Mouse (Mus musculus) adrenal gland, postnatal 14 days (tissue): ENCODE measurements around the gene Tenm2. TPM values are rescaled to one million over a fixed set of nuclear protein-coding genes. Genes with fewer than 3 reads are reported as not detected.

ENCODE experiments used
- DNase-seq: peaks from one replicate; pipeline ENCODE4 v3.0.0; 2021; ENCODE audit warnings: mixed read lengths
- total RNA-seq: library from RNA; stranded (reverse); gene quantifications from 2 replicates; pipeline ENCODE4 v1.2.3, GENCODE M21; 2021

The Tenm2 gene
- total RNA-seq, 1 experiment from 2014 or later: 0.41 TPM

- DNase-seq: no peak
These were observed 1041.4 kb downstream of the Tenm2 start for GRCm38 (mm10) chr11:36194348-36194747.

- no peak for DNase-seq
These were observed 1059.7 kb downstream of the Tenm2 start for GRCm38 (mm10) chr11:36176106-36176505.

GRCm38 (mm10) chr11:36173076-36173690 lies 1062.6 kb downstream of the Tenm2 start:
- DNase-seq: no peak

- no peak for DNase-seq
These were observed 1063.2 kb downstream of the Tenm2 start for GRCm38 (mm10) chr11:36172520-36172919.

GRCm38 (mm10) chr11:36171991-36172390 lies 1063.8 kb downstream of the Tenm2 start:
- DNase-seq: no peak

- DNase-seq: no peak
These were observed 1064.5 kb downstream of the Tenm2 start for GRCm38 (mm10) chr11:36171221-36171620.

GRCm38 (mm10) chr11:36169738-36170137 lies 1066.0 kb downstream of the Tenm2 start:
- DNase-seq: no peak

- DNase-seq: no peak
These were observed 1066.7 kb downstream of the Tenm2 start for GRCm38 (mm10) chr11:36168921-36169537.

GRCm38 (mm10) chr11:36167766-36168318 lies 1067.9 kb downstream of the Tenm2 start:
- no peak for DNase-seq

- no peak for DNase-seq
These were observed 1072.2 kb downstream of the Tenm2 start for GRCm38 (mm10) chr11:36163580-36163979.

- no peak for DNase-seq
These were observed 1073.9 kb downstream of the Tenm2 start for GRCm38 (mm10) chr11:36161765-36162321.

- DNase-seq: no peak
These were observed 1082.3 kb downstream of the Tenm2 start for GRCm38 (mm10) chr11:36153450-36153849.

GRCm38 (mm10) chr11:36153011-36153410 lies 1082.8 kb downstream of the Tenm2 start:
- no peak for DNase-seq

- no peak for DNase-seq
These were observed 1083.5 kb downstream of the Tenm2 start for GRCm38 (mm10) chr11:36152226-36152625.

- no peak for DNase-seq
These were observed 1086.7 kb downstream of the Tenm2 start for GRCm38 (mm10) chr11:36149092-36149491.

- DNase-seq: no peak
These were observed 1090.7 kb downstream of the Tenm2 start for GRCm38 (mm10) chr11:36145057-36145456.

- DNase-seq: no peak
These were observed 1095.4 kb downstream of the Tenm2 start for GRCm38 (mm10) chr11:36140411-36140810.

- no peak for DNase-seq
These were observed 1096.2 kb downstream of the Tenm2 start for GRCm38 (mm10) chr11:36139521-36139920.

GRCm38 (mm10) chr11:36137840-36138239 lies 1097.9 kb downstream of the Tenm2 start:
- no peak for DNase-seq

GRCm38 (mm10) chr11:36137276-36137675 lies 1098.5 kb downstream of the Tenm2 start:
- DNase-seq: no peak

- no peak for DNase-seq
These were observed 1101.1 kb downstream of the Tenm2 start for GRCm38 (mm10) chr11:36134645-36135044.

- DNase-seq: no peak
These were observed 1112.5 kb downstream of the Tenm2 start for GRCm38 (mm10) chr11:36123275-36123674.

GRCm38 (mm10) chr11:36121410-36121929 lies 1114.3 kb downstream of the Tenm2 start:
- DNase-seq: no peak
